Mouse (Mus musculus): ENCODE results near the gene Gsg1l.

DNA sequence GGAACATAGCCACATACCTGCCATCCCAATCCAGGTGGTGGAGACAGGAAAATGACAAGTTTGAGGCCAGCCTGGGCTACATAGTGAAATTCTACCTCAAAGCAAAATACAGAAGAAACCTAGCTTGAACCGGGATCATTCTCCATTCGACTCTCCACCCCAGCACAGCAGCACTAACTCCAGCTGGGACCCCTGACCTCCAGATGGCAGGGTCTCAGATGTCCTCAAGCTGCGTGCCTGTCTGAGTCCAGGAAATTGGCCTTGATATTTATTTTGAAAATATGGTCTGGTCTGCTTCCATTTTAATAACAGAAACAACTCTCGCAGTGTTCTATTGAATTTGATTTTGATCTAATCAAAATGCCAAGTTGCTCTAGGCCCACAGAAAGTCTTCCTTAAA lies 195.1 kb downstream of the Gsg1l start:
- TF ChIP-seq CTCF (IDR thresholded peaks at IDR 0.05; ENCODE audit: low read depth, low read length) = no peak
- no peak for TF ChIP-seq EP300 (IDR thresholded peaks at IDR 0.05; ENCODE audit: insufficient read depth, low read depth, low read length)
- no peak for TF ChIP-seq POLR2A (IDR thresholded peaks at IDR 0.05; ENCODE audit: insufficient read depth, low read length)

Measured in ES-Bruce4 (cell line).